Mouse (Mus musculus) myocyte (in vitro differentiated cells): ENCODE data around the gene Rnf185. TPM values are rescaled to one million over a fixed set of nuclear protein-coding genes. Genes with fewer than 3 reads are reported as not detected.

Experiments used
- H3K27me3 ChIP-seq: one replicate; pipeline ENCODE4 v1.6.1; 2011; ENCODE audit not compliant: control insufficient read depth, insufficient read depth, insufficient read length
- H3K36me3 ChIP-seq: one replicate; pipeline ENCODE4 v1.6.1; 2011; ENCODE audit not compliant: control insufficient read depth, insufficient read depth
- H3K4me2 ChIP-seq: one replicate; pipeline ENCODE4 v1.6.1; 2011; ENCODE audit warnings: low read depth, control low read depth
- H3K4me3 ChIP-seq: one replicate; pipeline ENCODE4 v1.5.1; 2011; ENCODE audit warnings: mild to moderate bottlenecking, control low read depth, moderate library complexity
- H3K79me2 ChIP-seq: one replicate; pipeline ENCODE4 v1.6.1; 2011; ENCODE audit not compliant: control insufficient read depth, insufficient read depth
- H3ac ChIP-seq: one replicate; pipeline ENCODE4 v1.6.1; 2011; ENCODE audit not compliant: control insufficient read depth, insufficient read length
- CEBPB ChIP-seq: IDR thresholded peaks from 2 replicates; pipeline ENCODE4 v1.6.1; 2011; ENCODE audit warnings: mild to moderate bottlenecking, moderate library complexity; ENCODE audit not compliant: poor library complexity, insufficient read depth, severe bottlenecking
- E2F4 ChIP-seq: IDR thresholded peaks from one replicate; pipeline ENCODE4 v1.6.1; 2011; ENCODE audit warnings: mild to moderate bottlenecking, control low read depth, moderate library complexity; ENCODE audit not compliant: insufficient read depth
- MAX ChIP-seq: IDR thresholded peaks from one replicate; pipeline ENCODE4 v1.6.1; 2011; ENCODE audit warnings: low read depth, mild to moderate bottlenecking, control low read depth
- MYOD1 ChIP-seq, 3 experiments: IDR thresholded peaks; one replicate each; pipeline ENCODE4 v1.6.1; 2011; ENCODE audit warnings: control low read depth in 2 of 3, low read depth in 2 of 3, mild to moderate bottlenecking in 2 of 3, moderate library complexity in 1 of 3; ENCODE audit not compliant: insufficient read length in 2 of 3, control insufficient read depth in 1 of 3
- MYOG ChIP-seq, 3 experiments: IDR thresholded peaks; one replicate each; pipeline ENCODE4 v1.6.1; 2011; ENCODE audit warnings: control low read depth in 2 of 3, low read depth in 2 of 3, mild to moderate bottlenecking in 2 of 3; ENCODE audit not compliant: insufficient read length in 2 of 3, control insufficient read depth in 1 of 3, insufficient read depth in 1 of 3
- POLR2A ChIP-seq: IDR thresholded peaks from one replicate; pipeline ENCODE4 v1.6.1; 2011; ENCODE audit warnings: low read depth, mild to moderate bottlenecking, control low read depth, moderate library complexity; ENCODE audit not compliant: insufficient read length
- POLR2AphosphoS2 ChIP-seq: IDR thresholded peaks from one replicate; pipeline ENCODE4 v1.6.1; 2011; ENCODE audit warnings: low read depth, control low read depth; ENCODE audit not compliant: insufficient read length
- REST ChIP-seq: IDR thresholded peaks from one replicate; pipeline ENCODE4 v1.6.1; 2011; ENCODE audit warnings: mild to moderate bottlenecking, control low read depth, moderate library complexity; ENCODE audit not compliant: insufficient read depth, insufficient read length
- SRF ChIP-seq: IDR thresholded peaks from one replicate; pipeline ENCODE4 v1.6.1; 2011; ENCODE audit warnings: low read depth; ENCODE audit not compliant: control insufficient read depth, insufficient read length
- TCF12 ChIP-seq: IDR thresholded peaks from one replicate; pipeline ENCODE4 v1.6.1; 2011; ENCODE audit warnings: mild to moderate bottlenecking, control low read depth; ENCODE audit not compliant: poor library complexity, insufficient read depth, severe bottlenecking
- TCF3 ChIP-seq: IDR thresholded peaks from one replicate; pipeline ENCODE4 v1.6.1; 2011; ENCODE audit warnings: low read depth, control low read depth; ENCODE audit not compliant: insufficient read length
- USF1 ChIP-seq: IDR thresholded peaks from one replicate; pipeline ENCODE4 v1.6.1; 2011; ENCODE audit warnings: low read depth, mild to moderate bottlenecking, control low read depth, moderate library complexity
- polyA plus RNA-seq: library from polyadenylated mRNA; unstranded; fragments of >200 nt; fragmentation: generic; extraction: Trizol; gene quantifications from one replicate; pipeline ENCODE4 v1.2.1, GENCODE M21; 2012; ENCODE audit warnings: missing spikeins

Gene Rnf185
- polyA plus RNA-seq, 1 experiment: 47.2 TPM

DNA sequence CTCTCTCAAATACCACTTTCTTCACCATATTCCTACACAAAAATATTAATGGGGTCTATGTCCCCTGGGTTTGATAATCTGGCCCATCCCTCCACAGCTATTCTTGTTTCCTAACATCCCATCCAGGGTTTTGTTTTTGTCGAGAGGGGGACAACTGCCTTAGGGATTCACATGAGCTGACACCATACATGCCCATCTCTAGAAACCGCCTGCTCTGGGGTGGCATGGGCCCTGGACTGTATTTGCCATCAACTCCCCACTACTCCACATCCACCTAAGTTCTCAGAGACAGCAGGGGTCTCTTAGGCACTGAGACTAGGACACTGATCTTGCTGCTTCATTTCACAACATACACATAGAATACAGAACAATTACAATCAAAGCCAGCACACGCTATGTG is 20.6 kb downstream of the Rnf185 start:
- Histone ChIP-seq H3K4me2 (peak overlapping the region; percentile 50), H3K4me3 (peak overlapping the region; percentile 23), H3ac (no peak overlapping the region), H3K27me3 (no peaks in the 10 kb centered on the region), H3K79me2 (peaks cover 71% of the 10 kb centered on the region), H3K36me3 (peaks cover 33% of the 10 kb centered on the region)
- TF ChIP-seq POLR2A (no peak), POLR2AphosphoS2 (no peak), REST (no peak), E2F4 (no peak), TCF3 (no peak), MYOG (IDR thresholded peaks at IDR 0.05; ENCODE audit: control insufficient read depth in 1 of 3, insufficient read depth in 1 of 3, insufficient read length in 2 of 3, low read depth in 2 of 3) (no peak), USF1 (no peak)

DNA sequence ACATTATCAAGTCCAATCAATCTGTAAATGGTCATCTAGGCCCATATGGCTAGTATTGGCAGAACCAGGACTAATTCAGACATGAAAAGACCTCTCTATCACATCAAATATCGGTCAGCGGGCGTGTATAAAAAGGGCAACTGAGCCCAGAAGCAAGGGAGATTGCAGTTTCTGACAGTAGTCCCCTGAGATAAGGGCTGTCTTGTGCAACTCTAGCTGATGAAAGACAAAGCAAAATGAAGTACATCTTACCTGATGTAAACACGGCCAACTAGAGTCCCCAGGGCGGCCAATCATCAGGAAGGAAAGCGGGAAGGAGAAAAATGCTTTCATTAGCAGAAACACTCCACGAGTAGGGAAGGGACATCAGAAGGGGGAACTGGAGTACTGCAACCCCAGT is 23.5 kb downstream of the Rnf185 start:
- Histone ChIP-seq H3K4me3 (no peak overlapping the region), H3K4me2 (no peak overlapping the region), H3K79me2 (peaks cover 46% of the 10 kb centered on the region), H3ac (no peak overlapping the region), H3K36me3 (peaks cover 61% of the 10 kb centered on the region), H3K27me3 (no peaks in the 10 kb centered on the region)
- TF ChIP-seq REST (no peak), CEBPB (peak; percentile 66; the same call in 1 of the 2 replicates), MYOD1 (IDR thresholded peaks at IDR 0.05; ENCODE audit: control insufficient read depth in 1 of 3, insufficient read length in 2 of 3, low read depth in 2 of 3) (no peak), MAX (no peak), MYOG (IDR thresholded peaks at IDR 0.05; ENCODE audit: control insufficient read depth in 1 of 3, insufficient read depth in 1 of 3, insufficient read length in 2 of 3, low read depth in 2 of 3) (no peak)

DNA sequence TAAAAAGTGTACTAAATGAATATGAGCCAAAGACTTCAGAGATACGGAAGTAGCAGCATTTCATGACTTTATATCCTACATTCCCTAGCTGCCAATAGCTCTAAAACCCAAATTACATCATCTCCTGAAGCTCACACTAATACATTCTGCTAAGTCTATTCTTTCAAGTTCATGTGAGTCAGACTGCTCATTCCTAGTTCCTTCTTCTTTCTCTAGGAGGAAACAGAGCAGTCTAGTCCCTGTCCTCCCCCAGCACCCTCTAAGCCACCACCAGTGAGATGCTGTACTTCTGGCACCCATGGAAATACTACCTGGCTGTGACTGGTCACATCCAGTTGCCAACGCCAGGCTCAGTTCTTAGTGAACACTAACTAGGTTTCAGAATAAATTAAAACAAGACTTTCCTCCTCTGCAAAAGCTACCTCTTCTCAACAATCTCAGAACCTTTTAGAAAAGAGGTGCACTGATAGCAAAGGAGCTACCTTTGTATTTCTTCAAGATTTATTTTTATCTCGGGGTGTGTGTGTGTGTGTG is 24.4 kb downstream of the Rnf185 start:
- Histone ChIP-seq H3K79me2 (peaks cover 37% of the 10 kb centered on the region), H3ac (no peak overlapping the region), H3K36me3 (peaks cover 69% of the 10 kb centered on the region), H3K27me3 (no peaks in the 10 kb centered on the region), H3K4me2 (no peak overlapping the region), H3K4me3 (no peak overlapping the region)
- no peak for TF ChIP-seq POLR2A
- TF ChIP-seq MAX: no peak
- no peak for TF ChIP-seq REST
- no peak for TF ChIP-seq MYOG (IDR thresholded peaks at IDR 0.05; ENCODE audit: control insufficient read depth in 1 of 3, insufficient read depth in 1 of 3, insufficient read length in 2 of 3, low read depth in 2 of 3)
- no peak for TF ChIP-seq SRF
- TF ChIP-seq POLR2AphosphoS2: no peak
- no peak for TF ChIP-seq TCF3
- no peak for TF ChIP-seq E2F4
- no peak for TF ChIP-seq TCF12
- no peak for TF ChIP-seq USF1

DNA sequence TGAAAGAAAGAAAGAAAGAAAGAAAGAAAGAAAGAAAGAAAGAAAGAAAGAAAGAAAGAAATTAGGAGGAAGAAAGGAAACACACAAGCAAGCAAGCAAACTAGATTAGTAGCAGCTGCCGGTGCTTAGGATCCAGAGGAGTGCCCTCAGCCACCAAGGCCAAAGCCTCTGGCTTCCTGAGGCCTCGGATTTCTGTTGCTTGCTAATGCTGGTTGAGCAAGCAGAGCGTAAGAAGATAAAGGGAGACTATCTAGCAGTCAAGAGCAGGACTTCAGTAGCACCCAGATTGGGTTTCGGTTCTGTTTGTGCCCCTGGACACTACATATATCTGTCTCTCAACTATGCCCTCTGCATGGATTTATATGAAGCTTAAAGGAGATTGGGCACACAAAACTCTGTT is 29.9 kb downstream of the Rnf185 start:
- Histone ChIP-seq H3K36me3 (peaks cover 88% of the 10 kb centered on the region), H3K4me2 (no peak overlapping the region), H3K27me3 (no peaks in the 10 kb centered on the region), H3ac (no peak overlapping the region), H3K79me2 (no peaks in the 10 kb centered on the region), H3K4me3 (no peak overlapping the region)
- TF ChIP-seq TCF12 (no peak), E2F4 (no peak)

- H3K27me3 ChIP-seq: no peaks in the 10 kb centered on the region
- peaks cover 85% of the 10 kb centered on the region for H3K36me3 ChIP-seq
- TF ChIP-seq POLR2AphosphoS2 (no peak), TCF3 (no peak), MAX (no peak), E2F4 (no peak), MYOG (IDR thresholded peaks at IDR 0.05; ENCODE audit: control insufficient read depth in 1 of 3, insufficient read depth in 1 of 3, insufficient read length in 2 of 3, low read depth in 2 of 3) (no peak), TCF12 (no peak), MYOD1 (IDR thresholded peaks at IDR 0.05; ENCODE audit: control insufficient read depth in 1 of 3, insufficient read length in 2 of 3, low read depth in 2 of 3) (no peak), POLR2A (no peak), CEBPB (no peak), SRF (no peak), USF1 (no peak), REST (no peak)
- no peak overlapping the region for H3K4me2 ChIP-seq
- no peaks in the 10 kb centered on the region for H3K79me2 ChIP-seq
- no peak overlapping the region for H3ac ChIP-seq
- H3K4me3 ChIP-seq: no peak overlapping the region
Observed at GRCm38 (mm10) chr11:3418741-3419140, 33.4 kb downstream of the Rnf185 start.
